Mouse (Mus musculus): Measurements from ENCODE around the gene Drd1. TPM values are rescaled to one million over a fixed set of nuclear protein-coding genes. Genes with fewer than 3 reads are reported as not detected.

Drd1 gene
- polyA plus RNA-seq, 1 experiment from 2014 or later: not detected

DNA sequence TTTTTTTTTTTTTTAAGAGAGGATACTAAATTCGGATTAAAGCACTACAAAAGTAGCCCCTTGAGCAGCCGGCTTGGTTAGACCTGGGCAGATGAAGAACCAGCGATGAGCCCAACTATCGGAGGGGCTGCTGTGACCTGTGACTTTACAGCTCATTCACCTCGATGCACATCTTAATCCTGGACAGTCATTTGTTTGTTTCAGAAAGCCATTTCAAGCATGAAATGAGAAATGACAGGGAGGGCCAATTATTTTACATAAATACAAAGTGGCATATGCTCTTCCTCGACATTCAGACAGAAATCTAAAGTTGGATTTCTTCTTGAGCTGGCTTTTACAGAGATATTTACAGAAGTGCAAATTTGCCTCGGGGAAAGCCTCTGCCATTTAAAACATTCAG is 3.9 kb downstream of the Drd1 start:
- 57% methylated on average over 7 of the region's 7 CpGs for WGBS (ENCODE audit: insufficient replicate concordance)
- Histone ChIP-seq H3K4me2 (no peak overlapping the region), H3K4me1 (replicated peaks) (0 out of 2 replicates have a peak, but pooled peaks cover 3% of the 10 kb centered on the region), H3K27ac (replicated peaks) (no peak overlapping the region), H3K4me3 (replicated peaks) (no peak overlapping the region), H3K9ac (no peak overlapping the region), H3K9me3 (replicated peaks) (no peaks in the 10 kb centered on the region), H3K27me3 (peaks cover 41% of the 10 kb centered on the region), H3K36me3 (replicated peaks) (no peaks in the 10 kb centered on the region)
- ATAC-seq (ENCODE audit: insufficient read depth): no peak

DNA sequence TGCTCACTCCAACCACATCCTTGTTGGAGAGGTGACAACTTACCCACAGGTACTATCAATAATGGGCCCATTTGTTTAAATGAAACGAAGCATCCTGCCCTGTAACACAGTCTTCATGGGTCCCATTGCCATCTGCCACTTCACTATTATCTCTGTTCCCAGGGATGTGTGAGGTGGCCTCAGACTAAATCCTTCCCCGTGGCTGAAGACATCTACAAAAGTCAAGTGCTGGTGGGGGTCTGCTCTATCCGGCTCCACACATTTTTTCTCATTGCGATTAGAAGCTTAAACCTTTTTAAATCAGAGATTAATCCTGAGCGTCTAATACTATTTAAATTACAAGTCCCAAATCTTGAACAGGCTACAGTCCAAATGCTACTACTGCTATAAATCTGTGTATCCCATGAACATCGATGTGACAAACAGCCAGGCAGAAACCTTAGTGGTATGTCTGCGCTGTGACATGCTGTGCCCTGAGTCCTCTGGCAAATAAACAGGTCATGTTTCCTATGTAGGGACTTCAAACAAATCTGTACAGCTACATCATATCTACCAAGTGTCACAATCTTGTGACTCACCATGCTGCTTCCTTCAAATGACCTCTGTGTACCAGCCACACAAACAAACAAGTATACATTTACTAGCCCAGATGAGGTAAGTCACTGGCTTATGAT is 6.7 kb downstream of the Drd1 start:
- Histone ChIP-seq H3K4me2 (no peak overlapping the region), H3K4me1 (replicated peaks) (no peaks in the 10 kb centered on the region), H3K27me3 (peaks cover 16% of the 10 kb centered on the region), H3K9me3 (replicated peaks) (no peaks in the 10 kb centered on the region), H3K4me3 (replicated peaks) (no peak overlapping the region), H3K9ac (no peak overlapping the region), H3K36me3 (replicated peaks) (no peaks in the 10 kb centered on the region), H3K27ac (replicated peaks) (no peak overlapping the region)
- WGBS (ENCODE audit: insufficient replicate concordance): 61% methylated on average over 7 of the region's 7 CpGs
- no peak for ATAC-seq (ENCODE audit: insufficient read depth)

DNA sequence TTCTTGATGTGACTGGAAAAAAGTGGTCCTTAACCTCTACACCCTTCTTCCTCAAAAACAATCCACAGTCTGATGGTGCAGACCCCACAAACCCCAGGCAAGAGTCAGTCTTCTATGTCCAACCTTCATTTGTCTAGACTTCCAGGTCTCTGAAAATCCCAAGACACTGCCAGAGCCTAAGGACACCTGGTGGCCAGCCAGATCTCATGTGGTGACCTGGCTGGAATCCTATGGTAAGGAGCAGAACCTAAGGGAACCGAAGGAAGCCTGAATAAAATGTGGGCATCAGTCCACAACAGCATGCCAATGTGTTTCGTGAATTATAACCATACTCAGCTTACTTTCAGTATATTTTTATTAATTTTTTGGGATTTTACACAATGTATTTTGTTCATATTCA is 15.2 kb downstream of the Drd1 start:
- WGBS (ENCODE audit: insufficient replicate concordance): 62% methylated on average over 2 of the region's 2 CpGs
- ATAC-seq (ENCODE audit: insufficient read depth): no peak
- no peak overlapping the region for H3K27ac ChIP-seq (replicated peaks)

DNA sequence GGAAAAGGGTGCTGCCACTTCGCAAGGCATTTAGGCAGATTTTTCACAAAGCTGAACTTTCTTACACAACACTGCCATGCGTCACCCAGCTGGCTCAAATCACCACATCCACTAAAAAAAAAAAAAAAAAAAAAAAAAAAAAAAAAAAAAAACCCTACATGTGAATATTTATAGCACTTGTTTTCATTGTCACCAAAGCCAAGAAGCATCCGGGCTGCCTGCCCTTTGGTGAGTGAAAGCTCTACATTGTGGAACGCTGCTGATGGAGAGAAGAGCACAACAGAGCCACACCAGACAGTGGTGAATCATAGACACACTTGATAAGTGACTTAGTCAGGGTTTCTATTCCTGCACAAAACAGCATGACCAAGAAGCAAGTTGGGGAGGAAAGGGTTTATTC is 17.6 kb downstream of the Drd1 start:
- Histone ChIP-seq H3K9me3 (replicated peaks) (no peaks in the 10 kb centered on the region), H3K27ac (replicated peaks) (no peak overlapping the region), H3K4me1 (replicated peaks) (no peaks in the 10 kb centered on the region), H3K4me2 (no peak overlapping the region), H3K27me3 (no peaks in the 10 kb centered on the region), H3K4me3 (replicated peaks) (no peak overlapping the region), H3K9ac (no peak overlapping the region), H3K36me3 (replicated peaks) (no peaks in the 10 kb centered on the region)
- 74% methylated on average over 4 of the region's 4 CpGs for WGBS (ENCODE audit: insufficient replicate concordance)
- no peak for ATAC-seq (ENCODE audit: insufficient read depth)

More for the DNA sequence above, 15.2 kb downstream of the Drd1 start:
- H3K4me3 ChIP-seq (replicated peaks): no peak overlapping the region
- no peaks in the 10 kb centered on the region for H3K9me3 ChIP-seq (replicated peaks)
- no peaks in the 10 kb centered on the region for H3K36me3 ChIP-seq (replicated peaks)
- H3K4me2 ChIP-seq: no peak overlapping the region
- H3K27me3 ChIP-seq: no peaks in the 10 kb centered on the region
- no peaks in the 10 kb centered on the region for H3K4me1 ChIP-seq (replicated peaks)
- H3K9ac ChIP-seq: no peak overlapping the region

DNA sequence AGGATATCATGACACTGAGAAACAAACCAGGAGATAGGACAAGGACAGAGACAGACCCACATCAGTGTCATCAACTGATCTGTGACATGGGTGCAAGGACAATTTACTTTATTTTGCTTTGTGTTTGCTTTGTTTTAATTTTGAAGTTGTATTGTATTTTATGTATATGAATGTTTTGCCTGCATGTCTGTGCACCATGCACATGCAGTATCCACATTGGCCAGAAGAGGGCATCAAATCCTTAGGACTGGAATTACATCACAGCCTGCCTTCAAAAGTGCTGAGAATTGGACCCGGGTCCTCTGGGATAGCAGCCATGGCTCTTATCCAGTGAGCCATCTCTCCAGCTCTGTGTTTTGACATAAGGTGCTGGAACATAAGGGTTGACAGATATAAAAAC is 20.0 kb downstream of the Drd1 start:
- ATAC-seq (ENCODE audit: insufficient read depth): no peak
- H3K4me2 ChIP-seq: no peak overlapping the region
- H3K4me1 ChIP-seq (replicated peaks): no peaks in the 10 kb centered on the region
- no peak overlapping the region for H3K4me3 ChIP-seq (replicated peaks)
- no peaks in the 10 kb centered on the region for H3K36me3 ChIP-seq (replicated peaks)
- no peak overlapping the region for H3K9ac ChIP-seq
- no peak overlapping the region for H3K27ac ChIP-seq (replicated peaks)
- no peaks in the 10 kb centered on the region for H3K27me3 ChIP-seq
- WGBS (ENCODE audit: insufficient replicate concordance): 46% methylated on average over 1 of the region's 1 CpGs
- no peaks in the 10 kb centered on the region for H3K9me3 ChIP-seq (replicated peaks)

DNA sequence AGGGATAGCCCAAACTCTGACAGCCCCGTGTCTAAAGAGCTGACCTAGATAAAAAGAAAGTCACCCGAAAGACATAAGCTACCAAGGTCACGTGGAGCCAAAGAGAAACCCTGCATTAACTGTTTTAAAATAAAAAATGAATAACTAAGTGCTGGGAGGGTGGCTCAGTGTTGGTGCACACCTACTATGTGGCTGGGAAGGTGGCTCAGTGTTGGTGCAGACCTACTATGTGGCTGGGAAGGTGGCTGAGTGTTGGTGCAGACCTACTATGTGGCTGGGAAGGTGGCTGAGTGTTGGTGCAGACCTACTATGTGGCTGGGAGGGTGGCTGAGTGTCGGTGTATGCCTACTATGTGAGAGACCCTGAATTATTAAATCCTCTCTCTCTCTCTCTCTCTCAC is 21.9 kb downstream of the Drd1 start:
- 57% methylated on average over 4 of the region's 4 CpGs for WGBS (ENCODE audit: insufficient replicate concordance)
- H3K4me1 ChIP-seq (replicated peaks): no peaks in the 10 kb centered on the region

DNA sequence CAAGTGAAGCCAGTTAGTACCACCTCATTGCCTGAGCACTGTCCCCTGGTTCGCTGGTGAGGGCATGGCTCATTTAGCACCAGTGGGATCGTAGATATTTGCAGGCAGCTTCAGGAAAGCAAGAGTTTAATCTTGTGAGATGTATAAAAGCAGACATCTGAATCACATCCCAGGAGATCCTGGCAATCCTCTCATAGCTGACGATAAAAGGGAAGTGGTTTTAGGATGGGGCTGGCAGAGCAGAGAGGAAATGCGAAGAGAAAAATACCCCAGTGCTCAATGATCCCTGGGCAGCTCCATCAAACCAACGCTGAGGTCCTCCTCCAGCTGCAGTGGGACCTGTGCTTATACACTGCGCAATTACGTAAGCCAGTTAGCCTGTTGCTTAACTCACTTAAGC is 28.4 kb downstream of the Drd1 start:
- H3K36me3 ChIP-seq (replicated peaks): no peaks in the 10 kb centered on the region
- no peak overlapping the region for H3K9ac ChIP-seq
- 62% methylated on average over 7 of the region's 7 CpGs for WGBS (ENCODE audit: insufficient replicate concordance)
- no peak overlapping the region for H3K27ac ChIP-seq (replicated peaks)
- ATAC-seq (ENCODE audit: insufficient read depth): no peak
- H3K27me3 ChIP-seq: no peaks in the 10 kb centered on the region
- no peak overlapping the region for H3K4me2 ChIP-seq
- H3K4me3 ChIP-seq (replicated peaks): no peak overlapping the region
- no peaks in the 10 kb centered on the region for H3K4me1 ChIP-seq (replicated peaks)
- H3K9me3 ChIP-seq (replicated peaks): no peaks in the 10 kb centered on the region

More for the DNA sequence above, 21.9 kb downstream of the Drd1 start:
- Histone ChIP-seq H3K4me2 (no peak overlapping the region), H3K4me3 (replicated peaks) (no peak overlapping the region), H3K9me3 (replicated peaks) (no peaks in the 10 kb centered on the region), H3K9ac (no peak overlapping the region), H3K36me3 (replicated peaks) (no peaks in the 10 kb centered on the region), H3K27ac (replicated peaks) (no peak overlapping the region), H3K27me3 (no peaks in the 10 kb centered on the region)
- ATAC-seq (ENCODE audit: insufficient read depth): no peak

DNA sequence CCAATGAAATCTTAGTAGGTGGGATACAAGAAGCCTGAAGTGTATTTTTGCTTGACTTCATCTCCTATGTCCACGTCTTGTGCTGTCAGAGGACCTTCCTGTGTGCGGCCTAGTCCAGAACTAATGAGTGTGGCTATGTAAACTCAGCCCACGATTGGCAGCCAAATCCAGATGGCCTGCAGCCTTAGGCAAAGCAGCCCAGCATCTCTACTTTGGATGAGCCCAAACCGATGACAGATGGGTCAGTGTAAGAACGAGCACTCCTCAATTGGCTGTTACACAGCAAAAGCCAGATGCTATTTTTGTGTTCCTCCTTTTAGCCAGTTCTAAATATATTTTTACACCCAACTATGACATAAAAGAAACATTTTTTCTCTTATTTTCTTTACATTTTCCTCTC is 32.2 kb downstream of the Drd1 start:
- Histone ChIP-seq H3K4me2 (no peak overlapping the region), H3K36me3 (replicated peaks) (no peaks in the 10 kb centered on the region), H3K9ac (no peak overlapping the region), H3K4me3 (replicated peaks) (no peak overlapping the region), H3K27ac (replicated peaks) (no peak overlapping the region), H3K27me3 (no peaks in the 10 kb centered on the region), H3K9me3 (replicated peaks) (no peaks in the 10 kb centered on the region), H3K4me1 (replicated peaks) (no peaks in the 10 kb centered on the region)
- no peak for ATAC-seq (ENCODE audit: insufficient read depth)
- WGBS (ENCODE audit: insufficient replicate concordance): 71% methylated on average over 5 of the region's 5 CpGs

DNA sequence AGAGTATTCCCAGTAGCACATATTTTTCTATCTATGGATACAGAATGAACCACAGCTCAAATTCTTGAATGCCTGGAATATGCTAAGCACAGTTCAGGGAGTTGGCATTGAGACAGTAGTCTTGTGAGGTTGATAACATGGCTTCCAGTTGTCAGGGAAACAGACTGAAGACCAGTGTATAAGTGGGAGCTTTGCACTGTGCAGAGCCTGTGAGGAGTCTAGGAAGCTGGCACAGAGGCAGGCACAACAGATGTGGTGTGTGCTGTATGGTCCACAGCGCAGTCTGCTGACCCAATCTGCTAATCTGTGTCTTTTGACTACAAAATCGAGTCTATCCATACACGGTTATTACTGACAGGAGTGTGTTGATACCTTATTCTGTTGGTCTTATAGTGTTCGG is 46.8 kb downstream of the Drd1 start:
- no peak overlapping the region for H3K9ac ChIP-seq
- no peak for ATAC-seq (ENCODE audit: insufficient read depth)
- H3K27ac ChIP-seq (replicated peaks): no peak overlapping the region
- H3K4me2 ChIP-seq: no peak overlapping the region
- H3K36me3 ChIP-seq (replicated peaks): no peaks in the 10 kb centered on the region
- WGBS (ENCODE audit: insufficient replicate concordance): 64% methylated on average over 4 of the region's 4 CpGs
- no peaks in the 10 kb centered on the region for H3K27me3 ChIP-seq
- H3K9me3 ChIP-seq (replicated peaks): no peaks in the 10 kb centered on the region
- H3K4me3 ChIP-seq (replicated peaks): no peak overlapping the region
- H3K4me1 ChIP-seq (replicated peaks): no peaks in the 10 kb centered on the region

Other genes with a start within 250 kb of the Drd1 start
- 54.8 and 56.2 TPM in 2 replicates for gene Sfxn1, start 16.2 kb upstream of the Drd1 start, polyA plus RNA-seq (2015; fragmentation: Nextera tagmentation; extraction: Ambion mirVana)
- gene Hrh2, start 136.4 kb upstream of the Drd1 start, polyA plus RNA-seq (2015; fragmentation: Nextera tagmentation; extraction: Ambion mirVana): 0.05 and 0.06 TPM in 2 replicates